Mouse (Mus musculus) kidney, adult 2 months (tissue): ENCODE data around the gene Unc80. TPM values are rescaled to one million over a fixed set of nuclear protein-coding genes. Genes with fewer than 3 reads are reported as not detected.

Experiments used
- DNase-seq: peaks from one replicate; pipeline ENCODE4 v3.0.0; 2021
- H3K27ac ChIP-seq: fragments of 200-500 bp; 2 replicates; pipeline ENCODE4 v1.5.1; 2012; ENCODE audit warnings: low read depth, low read length, control low read depth, inconsistent platforms; ENCODE audit not compliant: insufficient read depth
- H3K27me3 ChIP-seq: fragments of 200-500 bp; replicated peaks from 2 replicates; pipeline ENCODE4 v1.6.1; 2012; ENCODE audit warnings: mild to moderate bottlenecking, moderate library complexity, low read length, inconsistent platforms; ENCODE audit not compliant: control insufficient read depth, insufficient read depth
- H3K36me3 ChIP-seq: fragments of 200-500 bp; 2 replicates; pipeline ENCODE4 v1.6.1; 2012; ENCODE audit warnings: mild to moderate bottlenecking, moderate library complexity, low read length, inconsistent platforms; ENCODE audit not compliant: control insufficient read depth, insufficient read depth
- H3K4me1 ChIP-seq: fragments of 200-500 bp; 2 replicates; pipeline ENCODE4 v1.6.1; 2011; ENCODE audit warnings: low read length; ENCODE audit not compliant: control insufficient read depth, insufficient read depth
- H3K4me3 ChIP-seq: fragments of 200-500 bp; 2 replicates; pipeline ENCODE4 v1.5.1; 2011; ENCODE audit warnings: mild to moderate bottlenecking, low read depth, low read length, control low read depth; ENCODE audit not compliant: insufficient read depth
- CTCF ChIP-seq: fragments of 200-500 bp; conservative IDR thresholded peaks from 2 replicates; pipeline ENCODE4 v1.5.1; 2011; ENCODE audit warnings: low read depth, mild to moderate bottlenecking, control low read depth, low read length, moderate library complexity, mixed read lengths; ENCODE audit not compliant: insufficient read depth, insufficient read length
- POLR2A ChIP-seq: fragments of 200-500 bp; IDR thresholded peaks from one replicate; pipeline ENCODE4 v1.6.1; 2011; ENCODE audit warnings: low read depth, low read length, control low read depth
- WGBS: fragments of 180-500 bp; shearing (Covaris S2); methylation state at CpG from one replicate; pipeline ENCODE4 v1.1.7; 2018; 5-methylcytosine and 5-hydroxymethylcytosine counted together
- polyA plus RNA-seq: library from polyadenylated mRNA; depleted of rRNA; stranded (reverse); fragments of >200 nt; gene quantifications from 2 replicates; pipeline ENCODE4 v1.2.3, GENCODE M21; 2012

The Unc80 gene
- polyA plus RNA-seq, 1 experiment: 0.06 TPM

DNA sequence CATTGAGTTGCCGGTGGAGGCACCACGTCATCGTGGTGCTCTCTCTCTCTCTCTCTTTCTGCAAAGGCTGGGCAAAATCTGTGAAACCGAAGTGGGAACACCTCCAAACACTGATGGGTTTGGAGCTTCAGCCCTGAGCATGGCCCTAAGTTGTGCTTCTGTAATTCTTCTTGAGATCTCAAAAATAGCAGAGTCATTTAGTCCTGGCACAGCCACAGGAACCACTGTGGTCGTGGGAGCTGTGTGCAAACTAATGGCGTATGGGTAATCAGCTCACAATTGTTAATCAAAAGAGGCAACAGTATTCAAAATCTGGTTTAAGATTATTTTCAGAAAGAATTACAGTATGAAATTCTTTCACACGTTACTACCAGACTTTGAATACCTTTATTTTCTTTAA is 204.6 kb downstream of the Unc80 start:
- 80% methylated on average over 7 of the region's 7 CpGs for WGBS
- DNase-seq: no peak
- Histone ChIP-seq H3K4me1 (no peaks in the 10 kb centered on the region), H3K27me3 (no peaks in the 10 kb centered on the region), H3K36me3 (no peaks in the 10 kb centered on the region), H3K4me3 (no peak overlapping the region), H3K27ac (no peak overlapping the region)
- TF ChIP-seq CTCF: no peak
- no peak for TF ChIP-seq POLR2A

DNA sequence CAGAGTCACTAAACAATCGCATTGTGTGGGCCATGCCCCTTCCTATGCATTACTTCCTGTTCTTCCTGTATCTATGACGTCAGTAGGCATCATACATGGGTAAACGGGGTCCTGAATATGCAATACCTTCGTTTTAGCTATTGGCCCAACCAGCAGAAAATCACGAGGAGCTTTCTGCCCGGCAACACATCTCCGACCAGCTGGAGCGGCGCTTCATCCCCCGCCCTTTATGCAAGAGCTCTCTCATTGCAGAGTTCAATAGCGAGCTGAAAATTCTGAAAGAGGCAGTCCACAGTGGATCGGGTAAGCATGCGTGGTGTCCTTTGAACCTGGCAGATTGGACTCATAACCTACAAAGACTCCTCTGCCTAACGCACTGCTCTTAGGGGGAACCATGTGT is 209.8 kb downstream of the Unc80 start:
- no peak for DNase-seq
- no peak for TF ChIP-seq POLR2A
- no peak for TF ChIP-seq CTCF
- H3K27me3 ChIP-seq: no peaks in the 10 kb centered on the region
- no peak overlapping the region for H3K4me3 ChIP-seq
- H3K27ac ChIP-seq: no peak overlapping the region
- no peaks in the 10 kb centered on the region for H3K36me3 ChIP-seq
- no peaks in the 10 kb centered on the region for H3K4me1 ChIP-seq
- 74% methylated on average over 14 of the region's 14 CpGs for WGBS

GRCm38 (mm10) chr1:66678662-66679061 is 210.5 kb downstream of the Unc80 start:
- WGBS: 14% methylated on average over 2 of the region's 2 CpGs
- no peak for TF ChIP-seq CTCF
- no peak for TF ChIP-seq POLR2A
- H3K36me3 ChIP-seq: no peaks in the 10 kb centered on the region
- no peaks in the 10 kb centered on the region for H3K27me3 ChIP-seq
- H3K27ac ChIP-seq: no peak overlapping the region
- H3K4me3 ChIP-seq: no peak overlapping the region
- no peak for DNase-seq
- H3K4me1 ChIP-seq: no peaks in the 10 kb centered on the region

DNA sequence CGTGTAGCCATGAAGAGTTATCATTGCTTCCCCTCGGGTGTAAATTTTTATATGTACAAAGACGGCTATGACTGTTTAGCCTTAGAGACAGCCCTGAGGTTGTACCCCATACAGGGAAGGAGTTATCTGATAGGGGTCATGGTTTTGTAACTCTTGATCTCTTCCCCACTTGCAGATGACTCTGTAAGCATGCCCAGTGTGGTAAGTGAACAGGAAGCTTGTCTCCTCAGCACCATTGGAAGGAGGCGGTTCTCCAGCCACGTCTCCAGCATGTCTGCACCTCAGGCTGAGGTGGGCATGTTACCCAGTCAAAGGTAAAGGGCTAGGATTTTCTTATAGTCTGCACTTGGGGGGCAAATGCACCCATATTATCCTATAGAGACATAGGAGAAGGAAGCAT is 214.8 kb downstream of the Unc80 start:
- WGBS: 84% methylated on average over 5 of the region's 5 CpGs
- H3K36me3 ChIP-seq: no peaks in the 10 kb centered on the region

GRCm38 (mm10) chr1:66691772-66692171 is 223.6 kb downstream of the Unc80 start:
- TF ChIP-seq CTCF (no peak), POLR2A (no peak)
- DNase-seq: no peak
- H3K4me1 ChIP-seq: no peaks in the 10 kb centered on the region
- H3K4me3 ChIP-seq: no peak overlapping the region
- no peaks in the 10 kb centered on the region for H3K36me3 ChIP-seq
- WGBS: 78% methylated on average over 3 of the region's 3 CpGs
- no peaks in the 10 kb centered on the region for H3K27me3 ChIP-seq
- H3K27ac ChIP-seq: no peak overlapping the region

More for the DNA sequence above, 214.8 kb downstream of the Unc80 start:
- no peak overlapping the region for H3K27ac ChIP-seq
- H3K27me3 ChIP-seq: no peaks in the 10 kb centered on the region
- no peak overlapping the region for H3K4me3 ChIP-seq
- H3K4me1 ChIP-seq: no peaks in the 10 kb centered on the region
- DNase-seq: no peak
- TF ChIP-seq POLR2A: no peak
- TF ChIP-seq CTCF: no peak

- WGBS: 86% methylated on average over 1 of the region's 1 CpGs
- no peak for TF ChIP-seq CTCF
- no peak for TF ChIP-seq POLR2A
- DNase-seq: no peak
- H3K27me3 ChIP-seq: no peaks in the 10 kb centered on the region
- no peaks in the 10 kb centered on the region for H3K4me1 ChIP-seq
- no peak overlapping the region for H3K27ac ChIP-seq
- no peak overlapping the region for H3K4me3 ChIP-seq
- H3K36me3 ChIP-seq: no peaks in the 10 kb centered on the region
Measured at GRCm38 (mm10) chr1:66692308-66692707, 224.1 kb downstream of the Unc80 start.

DNA sequence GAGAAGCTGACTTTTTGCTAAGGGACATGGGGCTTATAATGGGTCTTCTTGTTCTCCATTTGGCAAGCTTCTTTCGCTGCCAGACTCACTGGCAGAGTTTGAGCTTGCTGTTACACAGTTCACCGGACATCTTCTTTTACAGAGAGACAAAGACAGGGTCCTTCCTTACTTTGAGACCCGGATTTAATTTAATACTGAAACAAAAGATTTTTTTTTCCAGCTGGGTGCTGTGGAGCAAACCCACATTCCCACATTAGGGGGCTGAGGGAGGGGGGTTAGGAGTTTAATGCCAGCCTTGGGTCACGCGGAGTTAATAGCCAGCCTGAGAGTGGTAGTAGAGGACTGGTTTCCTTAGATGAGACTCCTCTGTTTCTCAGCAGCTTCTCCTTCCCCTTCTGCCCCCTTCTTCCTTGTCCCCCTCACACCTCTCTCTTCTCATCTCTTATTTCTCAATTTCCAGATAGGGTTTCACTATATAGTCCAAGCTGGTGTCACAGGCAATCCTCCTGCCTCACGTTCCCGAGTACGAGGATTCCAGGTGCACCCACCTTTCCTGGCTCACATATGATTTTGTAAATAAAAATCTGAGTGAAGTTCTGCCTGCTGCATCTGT is 224.7 kb downstream of the Unc80 start:
- Histone ChIP-seq H3K4me1 (no peaks in the 10 kb centered on the region), H3K27ac (no peak overlapping the region), H3K4me3 (no peak overlapping the region), H3K27me3 (no peaks in the 10 kb centered on the region), H3K36me3 (no peaks in the 10 kb centered on the region)
- DNase-seq: no peak
- WGBS: 70% methylated on average over 8 of the region's 8 CpGs
- no peak for TF ChIP-seq POLR2A
